Mouse (Mus musculus) midbrain, embryonic 13.5 days (tissue): ENCODE data around the gene Serpinb7. TPM values are rescaled to one million over a fixed set of nuclear protein-coding genes. Genes with fewer than 3 reads are reported as not detected.

Source experiments
- ATAC-seq: fragments of 200-750 bp; cut with Nextera tagmentation; 2 replicates; pipeline ENCODE4 v1.8.0; 2017; ENCODE audit warnings: mild to moderate bottlenecking, moderate TSS enrichment, moderate library complexity
- H3K27ac ChIP-seq: fragments of 300-500 bp; sonication (generic); 2 replicates; pipeline ENCODE4 v1.5.1; 2015; ENCODE audit warnings: inconsistent platforms, mild to moderate bottlenecking, moderate library complexity
- H3K27me3 ChIP-seq: fragments of 300-500 bp; sonication (generic); 2 replicates; pipeline ENCODE4 v1.6.1; 2015; ENCODE audit warnings: mild to moderate bottlenecking, inconsistent platforms
- H3K36me3 ChIP-seq: fragments of 300-500 bp; sonication (generic); 2 replicates; pipeline ENCODE4 v1.6.1; 2015; ENCODE audit warnings: mild to moderate bottlenecking, inconsistent platforms
- H3K4me1 ChIP-seq: fragments of 300-500 bp; sonication (generic); replicated peaks from 2 replicates; pipeline ENCODE4 v1.6.1; 2015; ENCODE audit warnings: inconsistent platforms
- H3K4me2 ChIP-seq: fragments of 300-500 bp; sonication (generic); replicated peaks from 2 replicates; pipeline ENCODE4 v1.6.1; 2015; ENCODE audit warnings: moderate library complexity, mild to moderate bottlenecking, inconsistent platforms
- H3K4me3 ChIP-seq: fragments of 300-500 bp; sonication (generic); replicated peaks from 2 replicates; pipeline ENCODE4 v1.5.1; 2015; ENCODE audit warnings: mild to moderate bottlenecking, inconsistent platforms
- H3K9ac ChIP-seq: fragments of 300-500 bp; sonication (generic); replicated peaks from 2 replicates; pipeline ENCODE4 v1.6.1; 2015; ENCODE audit warnings: mild to moderate bottlenecking, inconsistent platforms
- H3K9me3 ChIP-seq: fragments of 300-500 bp; sonication (generic); 2 replicates; pipeline ENCODE4 v1.6.1; 2016; ENCODE audit warnings: mild to moderate bottlenecking, inconsistent platforms
- polyA plus RNA-seq: library from polyadenylated mRNA; unstranded; fragments of >200 nt; fragmentation: Nextera tagmentation; extraction: Ambion mirVana; gene quantifications from 2 replicates; pipeline ENCODE4 v1.2.1, GENCODE M21; 2015

The Serpinb7 gene
- polyA plus RNA-seq, 1 experiment from 2014 or later = not detected

- Histone ChIP-seq H3K9me3 (no peaks in the 10 kb centered on the region), H3K27me3 (no peaks in the 10 kb centered on the region), H3K9ac (no peak overlapping the region), H3K4me1 (no peaks in the 10 kb centered on the region), H3K4me2 (no peak overlapping the region), H3K36me3 (no peaks in the 10 kb centered on the region), H3K4me3 (no peak overlapping the region), H3K27ac (no peak overlapping the region)
- ATAC-seq = no peak
These were observed 102.6 kb downstream of the Serpinb7 start for GRCm38 (mm10) chr1:107502025-107502424.

Other genes with a start within 250 kb of the Serpinb7 start
- not detected in 2 replicates for gene Serpinb3b, start 121.3 kb upstream of the Serpinb7 start, polyA plus RNA-seq
- not detected in 2 replicates for gene Serpinb3c, start 121.3 kb upstream of the Serpinb7 start, polyA plus RNA-seq
- not detected in 2 replicates for gene Serpinb11, start 38.5 kb upstream of the Serpinb7 start, polyA plus RNA-seq
- 0.18 TPM in 1 of 2 replicates, not detected in the other for gene Serpinb2, start 111.8 kb downstream of the Serpinb7 start, polyA plus RNA-seq
- gene Serpinb8, start 190.4 kb downstream of the Serpinb7 start, polyA plus RNA-seq = 0.21 and 0.36 TPM in 2 replicates